Mouse (Mus musculus) liver, postnatal 0 days (tissue): ENCODE measurements at regions not wholly inside any gene's neighbourhood (a gene's known extent, or its start where the extent isn't known, plus 50 kb on each side); places are given as distances from the start of the nearest gene placed in this dataset.

Source experiments
- ATAC-seq: fragments of 200-750 bp; cut with Nextera tagmentation; 2 replicates; pipeline ENCODE4 v1.8.0; 2017; ENCODE audit warnings: mild to moderate bottlenecking, moderate library complexity
- DNase-seq: peaks from one replicate; pipeline ENCODE4 v3.0.0-alpha.2; 2016
- H3K27ac ChIP-seq: fragments of 300-500 bp; sonication (generic); 2 replicates; pipeline ENCODE4 v1.5.1; 2014; ENCODE audit warnings: antibody characterized with exemption, moderate library complexity, mild to moderate bottlenecking, low read depth
- H3K27me3 ChIP-seq: fragments of 300-500 bp; sonication (generic); 2 replicates; pipeline ENCODE4 v1.6.1; 2014; ENCODE audit warnings: low read length, control low read depth, mixed read lengths; ENCODE audit not compliant: insufficient read depth
- H3K36me3 ChIP-seq: fragments of 300-500 bp; sonication (generic); replicated peaks from 2 replicates; pipeline ENCODE4 v1.6.1; 2014; ENCODE audit warnings: mild to moderate bottlenecking, control low read depth, low read length, moderate library complexity, mixed read lengths; ENCODE audit not compliant: insufficient read depth
- H3K4me1 ChIP-seq: fragments of 300-500 bp; sonication (generic); 2 replicates; pipeline ENCODE4 v1.6.1; 2014; ENCODE audit warnings: antibody characterized with exemption, mild to moderate bottlenecking, control low read depth; ENCODE audit not compliant: insufficient read depth
- H3K4me2 ChIP-seq: fragments of 300-500 bp; sonication (generic); 2 replicates; pipeline ENCODE4 v1.6.1; 2014; ENCODE audit warnings: low read depth, mild to moderate bottlenecking, low read length, moderate library complexity, mixed read lengths
- H3K4me3 ChIP-seq: fragments of 300-500 bp; sonication (generic); 2 replicates; pipeline ENCODE4 v1.5.1; 2014; ENCODE audit warnings: low read depth, low read length
- H3K9ac ChIP-seq: fragments of 300-500 bp; sonication (generic); replicated peaks from 2 replicates; pipeline ENCODE4 v1.6.1; 2014; ENCODE audit warnings: mild to moderate bottlenecking, moderate library complexity
- H3K9me3 ChIP-seq: fragments of 300-500 bp; sonication (generic); 2 replicates; pipeline ENCODE4 v1.6.1; 2016; ENCODE audit warnings: mild to moderate bottlenecking, control low read depth, low read length, mixed read lengths
- CTCF ChIP-seq: sonication (generic); IDR thresholded peaks from 2 replicates; pipeline ENCODE4 v1.5.1; 2016; ENCODE audit warnings: antibody characterized with exemption, low read depth
- EP300 ChIP-seq: IDR thresholded peaks from 2 replicates; pipeline ENCODE4 v1.6.1; 2016; ENCODE audit warnings: antibody characterized with exemption, low read depth, mild to moderate bottlenecking
- WGBS: fragments of 180-500 bp; shearing (Covaris S2); extraction: QIAGEN DNeasy Blood & Tissue Kit; methylation state at CpG from one replicate; pipeline ENCODE4 v1.1.7; 2014; ENCODE audit not compliant: insufficient replicate concordance; 5-methylcytosine and 5-hydroxymethylcytosine counted together

DNA sequence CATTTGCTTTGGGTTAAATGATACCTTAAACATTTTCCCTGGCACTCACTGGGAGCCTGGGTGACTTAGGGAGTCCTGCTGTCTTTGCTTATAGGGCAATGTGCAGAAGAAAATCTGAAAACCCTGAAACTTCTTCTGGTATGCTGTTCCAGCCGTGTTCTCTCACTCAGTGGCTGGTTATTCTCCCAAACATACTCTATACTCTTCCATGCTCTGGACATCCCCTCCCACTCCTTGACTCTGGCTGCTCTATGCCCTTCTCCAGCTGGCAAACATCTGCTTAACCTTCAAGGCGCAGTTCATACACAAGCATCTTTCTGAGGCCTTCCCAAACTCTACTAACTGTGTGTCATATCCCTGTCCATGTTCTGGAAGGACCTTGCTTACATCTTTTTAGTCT lies 227.2 kb upstream of the Jun start:
- Histone ChIP-seq H3K27ac (no peak overlapping the region), H3K27me3 (no peaks in the 10 kb centered on the region), H3K9me3 (no peaks in the 10 kb centered on the region), H3K9ac (no peak overlapping the region), H3K4me3 (no peak overlapping the region), H3K36me3 (no peaks in the 10 kb centered on the region), H3K4me2 (no peak overlapping the region), H3K4me1 (peaks cover 3% of the 10 kb centered on the region)
- ATAC-seq (no peak), DNase-seq (no peak)
- no peak for TF ChIP-seq EP300
- no peak for TF ChIP-seq CTCF
- WGBS: 72% methylated on average over 2 of the region's 2 CpGs

DNA sequence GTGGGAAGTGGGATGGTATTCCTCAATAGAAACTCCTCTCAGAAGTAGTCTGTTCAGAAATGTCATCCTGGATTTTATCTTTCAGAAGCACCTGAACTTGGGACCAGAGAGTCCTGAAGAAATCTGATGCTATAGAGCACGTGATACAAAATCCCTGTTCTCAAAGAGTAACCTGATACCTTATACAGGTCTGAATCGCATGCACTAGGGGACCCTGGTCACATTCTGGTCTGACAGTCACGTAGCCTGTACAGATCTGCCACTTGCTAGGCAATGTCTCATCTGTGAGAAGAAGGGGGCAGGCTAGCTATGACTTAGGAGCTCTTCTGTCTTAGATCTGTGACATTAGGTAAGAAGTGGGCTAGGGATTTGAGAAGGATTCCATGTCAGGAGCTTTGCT lies 230.1 kb upstream of the Jun start:
- Histone ChIP-seq H3K9ac (no peak overlapping the region), H3K27ac (no peak overlapping the region), H3K4me2 (no peak overlapping the region), H3K9me3 (no peaks in the 10 kb centered on the region), H3K4me1 (peaks cover 3% of the 10 kb centered on the region; the same call in 1 of the 2 replicates), H3K27me3 (no peaks in the 10 kb centered on the region), H3K36me3 (no peaks in the 10 kb centered on the region), H3K4me3 (no peak overlapping the region)
- WGBS: 69% methylated on average over 3 of the region's 3 CpGs
- no peak for TF ChIP-seq CTCF
- TF ChIP-seq EP300: no peak
- DNase-seq: no peak
- ATAC-seq: no peak

DNA sequence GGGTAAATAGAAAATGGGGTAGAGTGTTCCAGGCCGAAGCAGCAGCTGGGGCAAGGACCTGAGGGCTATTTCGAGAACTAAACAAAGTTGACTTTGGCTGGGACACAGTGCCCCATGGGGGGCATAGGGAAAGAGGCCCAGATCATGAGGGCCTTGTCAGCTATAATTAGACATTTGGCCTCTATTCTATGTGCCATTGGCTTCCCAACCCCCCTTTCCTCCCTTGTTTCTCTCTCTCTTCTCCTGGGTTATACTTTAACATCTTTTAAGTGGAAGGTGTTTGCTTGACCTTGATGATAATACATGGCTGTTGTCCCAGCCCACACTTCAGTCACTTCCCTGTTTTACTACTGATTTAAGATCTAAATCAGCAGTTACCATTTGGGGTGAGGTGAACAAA lies 231.8 kb upstream of the Jun start:
- 62% methylated on average over 2 of the region's 2 CpGs for WGBS
- ATAC-seq: peak; percentile 36; the same call in 1 of the 2 replicates
- no peak overlapping the region for H3K9ac ChIP-seq
- no peaks in the 10 kb centered on the region for H3K9me3 ChIP-seq
- DNase-seq: no peak
- H3K27me3 ChIP-seq: no peaks in the 10 kb centered on the region
- peaks cover 3% of the 10 kb centered on the region; the same call in 1 of the 2 replicates for H3K4me1 ChIP-seq
- H3K4me3 ChIP-seq: no peak overlapping the region
- TF ChIP-seq CTCF (no peak), EP300 (no peak)
- H3K4me2 ChIP-seq: no peak overlapping the region
- H3K27ac ChIP-seq: no peak overlapping the region
- no peaks in the 10 kb centered on the region for H3K36me3 ChIP-seq

DNA sequence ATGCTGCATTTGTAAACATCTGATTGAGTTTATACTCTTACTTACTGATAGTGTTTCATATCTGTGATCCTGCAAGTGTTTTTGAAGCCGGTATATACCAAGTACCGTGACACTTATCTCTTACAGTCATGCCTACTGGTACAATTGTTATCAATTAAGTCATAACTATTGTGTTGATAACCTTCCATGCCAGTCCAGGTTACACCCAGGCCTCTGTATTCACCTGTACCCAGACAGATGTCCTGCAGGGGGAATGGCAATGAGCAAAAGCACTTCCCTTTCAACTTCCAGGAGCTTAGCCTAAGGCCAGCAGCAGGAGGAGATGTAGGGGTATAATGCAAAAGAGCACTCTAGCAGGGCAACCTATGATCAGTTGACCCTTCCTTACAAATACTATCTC lies 232.2 kb upstream of the Jun start:
- no peak for ATAC-seq
- no peak overlapping the region for H3K27ac ChIP-seq
- no peaks in the 10 kb centered on the region for H3K36me3 ChIP-seq
- WGBS: 37% methylated on average over 2 of the region's 2 CpGs
- H3K4me1 ChIP-seq: peaks cover 3% of the 10 kb centered on the region; the same call in 1 of the 2 replicates
- TF ChIP-seq EP300: no peak
- TF ChIP-seq CTCF: no peak
- H3K4me3 ChIP-seq: no peak overlapping the region
- no peaks in the 10 kb centered on the region for H3K9me3 ChIP-seq
- H3K4me2 ChIP-seq: no peak overlapping the region
- H3K27me3 ChIP-seq: no peaks in the 10 kb centered on the region
- no peak for DNase-seq
- no peak overlapping the region for H3K9ac ChIP-seq

DNA sequence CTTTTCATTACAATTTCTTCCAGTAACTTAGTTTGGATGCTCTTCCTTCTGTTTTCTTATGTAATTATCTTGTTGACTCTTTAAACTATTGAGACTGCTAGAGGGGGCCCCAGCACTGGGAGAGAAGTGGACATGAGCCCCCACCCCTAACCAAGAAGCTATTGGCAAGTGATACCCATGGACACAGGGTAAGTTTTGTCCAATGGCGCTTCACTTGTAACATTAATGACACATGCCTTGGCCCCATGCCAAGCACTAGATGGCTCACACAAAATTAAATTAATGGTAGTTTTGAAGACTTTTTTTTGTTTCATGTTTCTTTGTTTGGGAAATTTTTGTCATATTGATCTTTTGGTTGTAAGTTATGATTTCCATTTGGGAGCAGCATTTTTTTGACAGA lies 232.7 kb upstream of the Jun start:
- Histone ChIP-seq H3K4me2 (no peak overlapping the region), H3K4me1 (peaks cover 3% of the 10 kb centered on the region; the same call in 1 of the 2 replicates), H3K9me3 (no peaks in the 10 kb centered on the region), H3K4me3 (no peak overlapping the region), H3K9ac (no peak overlapping the region), H3K27ac (no peak overlapping the region), H3K27me3 (no peaks in the 10 kb centered on the region), H3K36me3 (no peaks in the 10 kb centered on the region)
- 83% methylated on average over 1 of the region's 1 CpGs for WGBS
- no peak for ATAC-seq
- DNase-seq: no peak
- TF ChIP-seq EP300: no peak
- no peak for TF ChIP-seq CTCF

DNA sequence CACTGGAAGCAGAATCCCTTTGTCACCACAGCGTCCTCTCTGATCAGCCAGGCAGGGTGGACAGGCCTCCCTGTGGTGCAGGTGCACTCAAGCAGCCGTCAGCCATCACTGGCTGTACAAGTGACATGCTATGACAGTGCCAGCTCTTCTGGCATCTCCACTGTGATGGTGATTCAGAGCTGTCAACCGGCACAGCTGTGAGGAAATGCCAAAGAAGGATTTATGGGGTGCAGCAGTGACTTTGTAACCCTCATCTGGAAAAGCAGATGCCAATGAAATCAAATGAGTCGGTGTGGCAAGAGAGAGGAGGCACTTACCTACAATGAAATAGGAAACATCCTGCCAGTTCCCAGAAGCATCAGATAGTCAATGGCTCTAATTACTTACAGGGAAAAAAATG lies 238.3 kb upstream of the Jun start:
- H3K9me3 ChIP-seq: no peaks in the 10 kb centered on the region
- no peak for DNase-seq
- TF ChIP-seq EP300 (no peak), CTCF (no peak)

DNA sequence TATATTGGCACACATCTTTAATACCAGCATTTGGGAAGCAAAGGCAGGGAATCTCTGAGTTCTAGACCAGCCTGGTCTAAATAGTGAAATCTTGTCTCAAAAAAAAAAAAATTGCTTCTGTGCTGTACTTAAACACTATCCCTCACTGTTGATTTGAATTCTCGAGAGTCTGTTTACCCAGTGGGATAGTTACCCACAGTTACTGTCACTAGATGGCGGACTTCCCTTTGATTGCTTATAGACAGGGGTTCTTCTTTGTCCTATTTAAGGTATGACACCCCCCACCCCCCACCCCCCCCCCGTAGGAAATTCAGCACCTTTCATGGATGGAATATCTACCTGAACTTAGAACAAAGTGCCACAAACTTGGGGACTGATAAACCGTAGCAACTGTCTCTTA lies 242.1 kb upstream of the Jun start:
- H3K4me1 ChIP-seq: no peaks in the 10 kb centered on the region
- H3K9ac ChIP-seq: no peak overlapping the region
- DNase-seq (no peak), ATAC-seq (no peak)
- no peak overlapping the region for H3K4me2 ChIP-seq
- H3K27ac ChIP-seq: no peak overlapping the region
- H3K36me3 ChIP-seq: no peaks in the 10 kb centered on the region
- H3K4me3 ChIP-seq: no peak overlapping the region
- TF ChIP-seq EP300: no peak
- TF ChIP-seq CTCF: peak; percentile 55
- no peaks in the 10 kb centered on the region for H3K9me3 ChIP-seq
- H3K27me3 ChIP-seq: no peaks in the 10 kb centered on the region
- 42% methylated on average over 4 of the region's 4 CpGs for WGBS

More for the DNA sequence above, 238.3 kb upstream of the Jun start:
- Histone ChIP-seq H3K4me3 (no peak overlapping the region), H3K27me3 (no peaks in the 10 kb centered on the region), H3K36me3 (no peaks in the 10 kb centered on the region), H3K4me2 (no peak overlapping the region), H3K27ac (no peak overlapping the region), H3K9ac (no peak overlapping the region), H3K4me1 (no peaks in the 10 kb centered on the region)
- ATAC-seq: no peak
- 52% methylated on average over 4 of the region's 4 CpGs for WGBS
